Mouse (Mus musculus): ENCODE results near the gene Zcwpw1.
"Not testable (repeated sequence)": the region's sequence is repeated elsewhere in the genome, so short reads cannot be mapped to it uniquely, and the experiment has no call there.

Zcwpw1 gene

DNA sequence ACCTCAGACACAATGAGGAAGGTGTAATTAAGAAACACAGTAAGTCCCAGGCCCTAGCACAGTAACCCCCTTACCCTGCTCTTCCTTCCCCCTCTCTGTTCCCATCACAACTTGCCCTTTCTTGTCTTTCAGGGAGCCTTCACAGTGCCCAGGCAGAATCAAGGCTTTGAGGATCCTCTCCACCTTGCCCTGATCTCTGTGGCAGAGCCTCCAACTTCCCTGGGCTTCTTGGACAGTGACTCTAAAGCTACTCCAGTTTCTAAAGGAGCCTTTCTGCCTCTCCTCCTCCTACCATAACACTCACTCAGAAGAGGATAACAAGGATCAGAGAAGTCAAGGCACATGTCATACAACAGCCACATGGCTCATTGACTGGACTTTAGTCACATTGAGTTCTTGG, 49.0 kb downstream of the Zcwpw1 start:
- no peak for DNase-seq

DNA sequence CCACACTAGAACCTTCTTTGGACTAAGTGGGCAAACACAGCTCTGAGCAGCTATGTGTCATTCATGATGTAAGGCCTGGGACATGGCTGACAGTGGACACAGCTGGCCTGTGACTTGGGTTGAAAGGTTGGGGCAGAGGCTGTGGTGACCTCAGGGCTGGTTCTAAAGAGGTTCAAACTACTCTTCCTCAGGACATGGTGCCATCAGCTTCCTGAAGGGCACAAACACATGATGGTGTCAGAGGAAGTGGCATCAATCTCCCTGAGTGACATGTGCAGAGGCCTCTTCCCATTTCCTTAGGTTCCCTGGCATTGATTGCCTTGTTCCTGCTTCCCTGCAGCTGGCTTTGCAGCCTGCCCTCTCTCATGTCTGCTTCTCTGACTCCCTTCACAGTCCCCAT, 49.5 kb downstream of the Zcwpw1 start:
- DNase-seq: not testable (repeated sequence)

DNA sequence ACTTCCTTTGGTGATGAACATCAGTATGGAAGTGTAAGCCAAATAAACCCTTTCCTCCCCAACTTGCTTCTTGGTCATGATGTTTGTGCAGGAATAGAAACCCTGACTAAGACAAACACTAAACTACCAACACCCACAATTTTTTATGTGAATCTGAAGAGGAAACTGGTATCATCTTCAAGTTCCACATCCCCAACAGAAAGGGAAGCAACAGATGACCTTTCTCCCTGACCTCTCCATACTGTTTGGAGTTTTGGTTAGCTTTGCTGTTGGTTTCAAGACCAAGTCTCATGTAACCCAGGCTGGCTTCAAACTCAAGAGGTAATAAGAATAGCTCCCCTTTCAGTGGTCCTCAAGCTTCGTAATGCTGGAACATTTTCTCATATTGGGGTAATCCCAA, 62.7 kb downstream of the Zcwpw1 start:
- DNase-seq: not testable (repeated sequence)

DNA sequence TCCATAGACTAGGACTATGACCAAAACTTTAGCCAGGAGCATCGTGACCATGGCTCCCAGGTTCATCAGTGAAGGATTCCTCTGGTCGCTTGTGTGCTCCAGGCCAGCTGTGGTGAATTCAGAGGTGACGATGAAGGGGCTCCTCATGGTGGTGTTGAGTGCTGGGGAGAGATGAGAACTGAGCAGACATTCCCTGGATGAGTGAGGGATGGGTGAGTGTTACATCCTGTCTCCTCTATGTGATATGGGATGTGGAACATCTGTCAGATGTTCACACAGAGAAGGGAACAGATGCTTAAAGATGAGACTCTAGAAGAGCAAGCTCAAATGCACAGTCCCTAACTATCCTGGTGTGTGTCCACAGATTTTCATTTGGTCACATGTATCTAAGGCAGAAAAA, 67.3 kb downstream of the Zcwpw1 start:
- DNase-seq: not testable (repeated sequence)

DNA sequence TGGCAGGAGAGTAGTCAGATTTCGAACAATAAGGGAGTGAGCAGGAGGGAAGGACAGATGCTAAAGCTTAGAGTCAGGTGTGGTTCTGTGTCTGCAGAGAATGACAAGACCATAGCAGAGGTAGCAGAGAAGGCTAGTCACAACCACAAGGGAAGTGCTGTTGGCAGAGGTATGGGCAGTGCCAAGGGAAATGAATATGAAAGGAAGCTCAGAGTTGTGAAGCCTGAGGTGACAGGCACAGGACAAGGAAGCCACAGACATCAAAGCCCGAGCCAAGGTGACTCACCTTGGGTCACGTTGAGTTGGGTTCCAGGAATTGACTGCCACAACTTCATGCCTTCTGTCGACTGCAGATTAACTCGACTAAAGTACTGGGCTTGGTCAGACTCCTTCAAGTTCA, 69.3 kb downstream of the Zcwpw1 start:
- not testable (repeated sequence) for DNase-seq

DNA sequence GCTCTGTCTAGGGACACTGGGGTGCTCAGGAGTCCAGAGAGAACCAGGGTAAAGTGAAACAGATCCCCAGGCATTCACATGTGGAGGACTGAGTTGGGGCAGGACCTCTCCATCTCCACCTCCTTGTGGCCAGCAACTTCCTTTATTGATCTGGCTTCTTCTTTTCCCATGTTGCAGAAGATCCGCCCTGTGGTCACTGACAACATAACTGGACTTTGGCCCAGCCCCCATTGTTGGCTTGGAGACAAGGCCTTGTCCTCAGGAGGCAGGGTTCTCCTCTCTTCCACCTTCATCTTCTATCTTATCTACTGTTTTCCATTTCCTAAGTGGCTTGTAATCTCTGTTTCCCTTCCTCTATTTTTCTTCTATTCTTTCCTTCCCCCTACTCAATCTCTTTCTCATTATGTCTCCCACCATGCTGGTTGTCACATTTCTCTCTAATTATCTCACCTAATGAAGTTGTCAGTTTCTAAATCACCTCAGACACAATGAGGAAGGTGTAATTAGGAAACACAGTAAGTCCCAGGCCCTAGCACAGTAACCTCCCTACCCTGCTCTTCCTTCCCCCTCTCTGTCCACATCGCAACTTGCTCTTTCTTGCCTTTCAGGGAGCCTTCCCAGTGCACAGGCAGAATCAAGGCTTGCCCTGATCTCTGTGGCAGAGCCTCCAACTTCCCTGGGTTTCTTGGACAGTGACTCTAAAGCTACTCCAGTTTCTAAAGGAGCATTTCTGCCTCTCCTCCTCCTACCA, 70.5 kb downstream of the Zcwpw1 start, which contains the start of gene Pilrb1:
Gene Pilrb1, minus strand, starts transcription at position 147 of the 751 bp plus-strand sequence.
- not testable (repeated sequence) for DNase-seq

DNA sequence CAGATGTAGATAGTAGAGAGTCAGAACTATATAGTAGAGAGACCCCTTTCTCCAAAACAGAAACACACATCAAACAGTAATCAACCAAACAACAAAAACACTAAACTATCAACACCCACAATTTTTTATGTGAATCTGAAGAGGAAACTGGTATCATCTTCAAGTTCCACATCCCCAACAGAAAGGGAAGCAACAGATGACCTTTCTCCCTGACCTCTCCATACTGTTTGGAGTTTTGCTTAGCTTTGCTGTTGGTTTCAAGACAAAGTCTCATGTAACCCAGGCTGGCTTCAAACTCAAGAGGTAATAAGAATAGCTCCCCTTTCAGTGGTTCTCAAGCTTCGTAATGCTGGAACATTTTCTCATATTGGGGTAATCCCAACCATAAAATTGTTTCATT, 76.4 kb downstream of the Zcwpw1 start:
- DNase-seq: not testable (repeated sequence)

DNA sequence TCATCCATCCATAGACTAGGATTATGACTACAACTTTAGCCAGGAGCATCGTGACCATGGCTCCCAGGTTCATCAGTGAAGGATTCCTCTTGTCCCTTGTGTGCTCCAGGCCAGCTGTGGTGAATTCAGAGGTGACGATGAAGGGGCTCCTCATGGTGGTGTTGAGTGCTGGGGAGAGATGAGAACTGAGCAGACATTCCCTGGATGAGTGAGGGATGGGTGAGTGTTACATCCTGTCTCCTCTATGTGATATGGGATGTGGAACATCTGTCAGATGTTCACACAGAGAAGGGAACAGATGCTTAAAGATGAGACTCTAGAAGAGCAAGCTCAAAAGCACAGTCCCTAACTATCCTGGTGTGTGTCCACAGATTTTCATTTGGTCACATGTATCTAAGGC, 81.0 kb downstream of the Zcwpw1 start:
- not testable (repeated sequence) for DNase-seq

DNA sequence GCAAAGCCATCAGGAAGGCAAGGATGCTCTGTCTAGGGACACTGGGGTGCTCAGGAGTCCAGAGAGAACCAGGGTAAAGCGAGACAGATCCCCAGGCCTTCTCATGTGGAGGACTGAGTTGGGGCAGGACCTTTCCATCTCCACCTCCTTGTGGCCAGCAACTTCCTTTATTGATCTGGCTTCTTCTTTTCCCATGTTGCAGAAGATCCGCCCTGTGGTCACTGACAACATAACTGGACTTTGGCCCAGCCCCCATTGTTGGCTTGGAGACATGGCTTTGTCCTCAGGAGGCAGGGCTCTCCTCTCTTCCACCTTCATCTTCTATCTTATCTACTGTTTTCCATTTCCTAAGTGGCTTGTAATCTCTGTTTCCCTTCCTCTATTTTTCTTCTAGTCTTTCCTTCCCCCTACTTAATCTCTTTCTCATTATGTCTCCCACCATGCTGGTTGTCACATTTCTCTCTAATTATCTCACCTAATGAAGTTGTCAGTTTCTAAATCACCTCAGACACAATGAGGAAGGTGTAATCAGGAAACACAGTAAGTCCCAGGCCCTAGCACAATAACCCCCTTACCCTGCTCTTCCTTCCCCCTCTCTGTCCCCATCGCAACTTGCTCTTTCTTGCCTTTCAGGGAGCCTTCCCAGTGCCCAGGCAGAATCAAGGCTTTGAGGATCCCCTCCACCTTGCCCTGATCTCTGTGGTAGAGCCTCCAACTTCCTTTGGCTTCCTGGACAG, 84.2 kb downstream of the Zcwpw1 start, which contains the start of gene Pilrb2:
Gene Pilrb2, minus strand, starts transcription at position 172 of the 737 bp plus-strand sequence.
- not testable (repeated sequence) for DNase-seq

All from liver (tissue).